Mouse (Mus musculus): ENCODE measurements at regions not wholly inside any gene's neighbourhood (a gene's known extent, or its start where the extent isn't known, plus 50 kb on each side); places are given as distances from the start of the nearest gene placed in this dataset.

DNA sequence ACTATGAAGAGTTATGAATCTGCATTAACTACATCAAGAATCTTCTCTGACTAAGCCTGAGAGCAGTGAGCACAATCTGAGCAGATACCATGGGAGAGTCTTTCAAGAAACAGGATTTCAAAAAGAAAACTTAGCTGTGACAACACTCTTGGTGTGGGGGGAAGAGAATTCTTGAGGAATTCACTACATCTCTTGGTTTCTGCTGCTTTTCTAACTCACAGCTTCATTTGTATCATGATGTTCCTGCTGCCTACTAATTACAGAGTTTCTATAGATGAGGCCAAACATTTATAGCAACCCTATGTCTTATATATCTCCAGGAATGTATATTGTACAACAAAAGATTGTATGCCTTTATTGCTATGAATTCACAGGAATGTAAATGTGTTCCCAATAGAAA, 242.2 kb upstream of the Pitrm1 start:
- H3K4me3 ChIP-seq (ENCODE audit: insufficient read depth in 1 of 2, low read depth in 2 of 2, low read length in 2 of 2) = no peak overlapping the region
- H3K27me3 ChIP-seq (ENCODE audit: control insufficient read depth, insufficient read depth, low read length) = no peaks in the 10 kb centered on the region
- ATAC-seq (ENCODE audit: insufficient read depth) = no peak
- H3K4me2 ChIP-seq (ENCODE audit: low read depth) = no peak overlapping the region
- no peak for TF ChIP-seq CTCF (IDR thresholded peaks at IDR 0.05; ENCODE audit: low read depth)
- TF ChIP-seq EP300 (IDR thresholded peaks at IDR 0.05; ENCODE audit: low read depth) = no peak
- H3K9ac ChIP-seq (replicated peaks) = no peak overlapping the region
- H3K36me3 ChIP-seq (replicated peaks; ENCODE audit: control insufficient read depth, insufficient read depth, low read depth) = no peaks in the 10 kb centered on the region
- H3K4me1 ChIP-seq (replicated peaks; ENCODE audit: control insufficient read depth in 2 of 2, insufficient read depth in 2 of 2, low read length in 1 of 2) = no peaks in the 10 kb centered on the region
- no peak for DNase-seq (ENCODE audit: low read depth in 3 of 3, low spot score in 3 of 3)
- H3K27ac ChIP-seq = no peak overlapping the region
- no peaks in the 10 kb centered on the region for H3K9me3 ChIP-seq (ENCODE audit: control insufficient read depth, low read length)

DNA sequence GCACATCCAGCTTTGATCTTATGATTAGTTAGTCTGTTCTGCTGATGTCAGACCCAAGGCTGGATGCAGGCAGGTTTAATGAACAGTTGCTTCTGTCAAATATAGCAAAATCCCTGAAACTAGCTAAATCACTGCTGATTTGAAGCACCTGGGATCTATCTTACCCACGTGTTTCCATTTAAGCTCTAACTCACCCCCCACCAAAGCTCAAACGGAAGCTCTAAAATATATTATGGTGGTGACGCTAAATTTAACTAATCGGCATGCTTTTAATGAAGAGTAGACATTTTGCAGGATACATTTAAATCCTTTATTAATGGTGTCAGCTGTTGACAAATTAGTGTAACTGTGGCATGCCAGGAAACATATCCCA, 241.3 kb upstream of the Pitrm1 start:
- ATAC-seq (ENCODE audit: insufficient read depth) (no peak), DNase-seq (ENCODE audit: low read depth in 3 of 3, low spot score in 3 of 3) (no peak)
- Histone ChIP-seq H3K4me2 (ENCODE audit: low read depth) (no peak overlapping the region), H3K27me3 (ENCODE audit: control insufficient read depth, insufficient read depth, low read length) (no peaks in the 10 kb centered on the region), H3K9me3 (ENCODE audit: control insufficient read depth, low read length) (no peaks in the 10 kb centered on the region), H3K36me3 (replicated peaks; ENCODE audit: control insufficient read depth, insufficient read depth, low read depth) (no peaks in the 10 kb centered on the region), H3K9ac (replicated peaks) (no peak overlapping the region), H3K27ac (no peak overlapping the region), H3K4me3 (ENCODE audit: insufficient read depth in 1 of 2, low read depth in 2 of 2, low read length in 2 of 2) (no peak overlapping the region), H3K4me1 (replicated peaks; ENCODE audit: control insufficient read depth in 2 of 2, insufficient read depth in 2 of 2, low read length in 1 of 2) (no peaks in the 10 kb centered on the region)
- WGBS (ENCODE audit: insufficient replicate concordance) = 66% methylated on average over 4 of the region's 4 CpGs
- TF ChIP-seq CTCF (IDR thresholded peaks at IDR 0.05; ENCODE audit: low read depth) (no peak), EP300 (IDR thresholded peaks at IDR 0.05; ENCODE audit: low read depth) (no peak)

DNA sequence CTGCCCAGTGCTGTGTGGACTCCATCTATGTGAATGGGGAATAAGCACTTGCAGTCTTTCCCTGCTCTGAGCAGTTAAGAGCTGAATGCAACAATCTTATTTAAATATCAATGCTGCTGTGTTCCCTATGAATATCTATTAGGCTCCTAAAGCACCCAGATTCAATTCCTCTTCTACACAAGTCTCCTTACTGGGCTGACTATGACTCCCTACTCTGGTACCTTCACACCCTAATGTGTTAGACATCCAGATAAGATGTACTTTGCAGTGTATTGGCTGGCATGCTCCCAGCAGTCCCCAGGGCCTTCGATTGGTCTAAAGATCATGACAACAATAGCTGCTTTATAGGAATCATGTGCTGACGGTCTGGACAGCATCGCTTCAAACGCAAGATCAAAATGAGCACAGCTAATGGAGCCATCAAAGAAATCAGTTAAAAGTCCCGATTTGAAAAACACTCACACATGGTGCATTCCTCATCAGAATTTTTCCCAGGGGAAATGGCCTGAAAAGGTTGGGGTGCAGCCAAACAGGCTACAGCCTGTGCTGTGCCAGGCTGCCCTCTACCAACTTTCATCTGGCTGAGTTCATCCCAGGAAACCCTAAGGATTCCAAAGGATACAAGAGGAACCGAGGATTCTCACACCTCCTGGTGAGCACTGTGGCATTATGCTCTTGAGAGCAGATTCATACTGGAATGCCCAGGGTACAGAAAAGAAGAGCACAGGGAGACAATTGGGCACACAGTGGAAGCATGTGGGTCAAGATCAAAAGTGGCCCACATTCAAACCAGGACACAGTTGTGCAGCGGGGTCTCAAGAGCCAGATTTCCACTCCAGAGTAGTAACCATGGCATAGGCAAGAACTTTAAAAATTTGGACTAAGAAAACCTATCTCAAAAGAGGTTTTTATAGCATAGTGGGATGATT, 240.7 kb upstream of the Pitrm1 start:
- TF ChIP-seq EP300 (IDR thresholded peaks at IDR 0.05; ENCODE audit: low read depth) (no peak), CTCF (IDR thresholded peaks at IDR 0.05; ENCODE audit: low read depth) (no peak)
- DNase-seq (ENCODE audit: low read depth in 3 of 3, low spot score in 3 of 3) (no peak), ATAC-seq (ENCODE audit: insufficient read depth) (no peak)

DNA sequence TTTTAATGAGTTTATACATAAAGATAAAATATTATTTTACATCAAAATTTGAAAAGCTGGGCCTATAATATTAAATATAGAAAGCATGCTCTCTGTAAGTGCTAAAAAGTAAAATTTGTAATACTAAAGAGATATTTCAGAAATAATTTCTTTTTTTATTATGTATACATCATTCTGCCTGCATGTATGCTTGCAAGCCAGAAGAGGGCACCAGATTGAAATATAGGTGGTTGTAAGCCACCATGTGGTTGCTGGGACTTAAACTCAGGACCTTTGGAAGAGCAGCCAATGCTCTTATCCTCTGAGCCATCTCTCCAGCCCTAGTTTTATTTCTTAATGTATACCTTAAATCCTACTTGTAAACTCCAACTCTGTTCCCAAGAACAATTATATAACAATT, 231.7 kb upstream of the Pitrm1 start:
- no peak overlapping the region for H3K27ac ChIP-seq
- no peak for DNase-seq (ENCODE audit: low read depth in 3 of 3, low spot score in 3 of 3)
- no peak overlapping the region for H3K4me2 ChIP-seq (ENCODE audit: low read depth)
- no peaks in the 10 kb centered on the region for H3K27me3 ChIP-seq (ENCODE audit: control insufficient read depth, insufficient read depth, low read length)
- TF ChIP-seq EP300 (IDR thresholded peaks at IDR 0.05; ENCODE audit: low read depth) (no peak), CTCF (IDR thresholded peaks at IDR 0.05; ENCODE audit: low read depth) (no peak)
- no peak overlapping the region for H3K4me3 ChIP-seq (ENCODE audit: insufficient read depth in 1 of 2, low read depth in 2 of 2, low read length in 2 of 2)
- H3K36me3 ChIP-seq (replicated peaks; ENCODE audit: control insufficient read depth, insufficient read depth, low read depth) = no peaks in the 10 kb centered on the region
- no peak for ATAC-seq (ENCODE audit: insufficient read depth)
- H3K9me3 ChIP-seq (ENCODE audit: control insufficient read depth, low read length) = no peaks in the 10 kb centered on the region
- no peaks in the 10 kb centered on the region for H3K4me1 ChIP-seq (replicated peaks; ENCODE audit: control insufficient read depth in 2 of 2, insufficient read depth in 2 of 2, low read length in 1 of 2)
- no peak overlapping the region for H3K9ac ChIP-seq (replicated peaks)

More for the DNA sequence above, 240.7 kb upstream of the Pitrm1 start:
- H3K4me2 ChIP-seq (ENCODE audit: low read depth) = no peak overlapping the region
- H3K27ac ChIP-seq = no peak overlapping the region
- 60% methylated on average over 7 of the region's 7 CpGs for WGBS (ENCODE audit: insufficient replicate concordance)
- no peaks in the 10 kb centered on the region for H3K9me3 ChIP-seq (ENCODE audit: control insufficient read depth, low read length)
- H3K4me3 ChIP-seq (ENCODE audit: insufficient read depth in 1 of 2, low read depth in 2 of 2, low read length in 2 of 2) = no peak overlapping the region
- no peak overlapping the region for H3K9ac ChIP-seq (replicated peaks)
- H3K4me1 ChIP-seq (replicated peaks; ENCODE audit: control insufficient read depth in 2 of 2, insufficient read depth in 2 of 2, low read length in 1 of 2) = no peaks in the 10 kb centered on the region
- no peaks in the 10 kb centered on the region for H3K27me3 ChIP-seq (ENCODE audit: control insufficient read depth, insufficient read depth, low read length)
- H3K36me3 ChIP-seq (replicated peaks; ENCODE audit: control insufficient read depth, insufficient read depth, low read depth) = no peaks in the 10 kb centered on the region

DNA sequence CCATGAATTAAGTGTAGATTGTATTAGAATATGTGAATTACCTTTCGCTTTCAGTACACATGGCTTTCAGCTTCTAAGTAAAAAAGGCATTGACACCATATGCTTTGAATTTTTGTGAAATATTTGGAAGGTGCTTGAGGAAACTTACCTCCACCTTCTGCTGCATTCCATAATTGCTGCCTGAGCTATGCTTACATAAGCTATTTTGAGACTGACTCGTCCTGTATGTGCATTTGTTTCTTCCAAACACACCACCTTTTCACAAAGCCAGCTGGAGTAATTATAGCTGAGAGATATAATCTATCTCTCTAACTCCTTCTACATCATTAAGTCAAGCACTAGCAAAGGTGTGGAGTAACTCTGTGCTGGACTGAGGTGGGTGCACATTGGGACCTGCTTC, 224.0 kb upstream of the Pitrm1 start:
- ATAC-seq (ENCODE audit: insufficient read depth) = no peak
- 56% methylated on average over 2 of the region's 2 CpGs for WGBS (ENCODE audit: insufficient replicate concordance)
- Histone ChIP-seq H3K9ac (replicated peaks) (no peak overlapping the region), H3K9me3 (ENCODE audit: control insufficient read depth, low read length) (no peaks in the 10 kb centered on the region), H3K36me3 (replicated peaks; ENCODE audit: control insufficient read depth, insufficient read depth, low read depth) (no peaks in the 10 kb centered on the region), H3K4me2 (ENCODE audit: low read depth) (no peak overlapping the region), H3K4me1 (replicated peaks; ENCODE audit: control insufficient read depth in 2 of 2, insufficient read depth in 2 of 2, low read length in 1 of 2) (no peaks in the 10 kb centered on the region), H3K27ac (no peak overlapping the region), H3K4me3 (ENCODE audit: insufficient read depth in 1 of 2, low read depth in 2 of 2, low read length in 2 of 2) (no peak overlapping the region), H3K27me3 (ENCODE audit: control insufficient read depth, insufficient read depth, low read length) (no peaks in the 10 kb centered on the region)
- no peak for DNase-seq (ENCODE audit: low read depth in 3 of 3, low spot score in 3 of 3)
- TF ChIP-seq EP300 (IDR thresholded peaks at IDR 0.05; ENCODE audit: low read depth) (no peak), CTCF (IDR thresholded peaks at IDR 0.05; ENCODE audit: low read depth) (no peak)

Data from liver, embryonic 14.5 days (tissue).